Mouse (Mus musculus) midbrain, embryonic 12.5 days (tissue): ENCODE data around the gene Kcnn1. TPM values are rescaled to one million over a fixed set of nuclear protein-coding genes. Genes with fewer than 3 reads are reported as not detected.

Experiments
- ATAC-seq: fragments of 200-750 bp; cut with Nextera tagmentation; 2 replicates; pipeline ENCODE4 v1.8.0; 2017; ENCODE audit warnings: low read depth, moderate TSS enrichment, moderate library complexity; ENCODE audit not compliant: low FRiP score
- H3K27ac ChIP-seq: fragments of 300-500 bp; sonication (generic); replicated peaks from 2 replicates; pipeline ENCODE4 v1.5.1; 2016; ENCODE audit warnings: mild to moderate bottlenecking
- H3K27me3 ChIP-seq: fragments of 300-500 bp; sonication (generic); 2 replicates; pipeline ENCODE4 v1.6.1; 2016; ENCODE audit warnings: mild to moderate bottlenecking
- H3K36me3 ChIP-seq: fragments of 300-500 bp; sonication (generic); 2 replicates; pipeline ENCODE4 v1.6.1; 2016
- H3K4me1 ChIP-seq: fragments of 300-500 bp; sonication (generic); 2 replicates; pipeline ENCODE4 v1.6.1; 2016
- H3K4me2 ChIP-seq: fragments of 300-500 bp; sonication (generic); replicated peaks from 2 replicates; pipeline ENCODE4 v1.6.1; 2016; ENCODE audit warnings: mild to moderate bottlenecking, moderate library complexity
- H3K4me3 ChIP-seq: fragments of 300-500 bp; sonication (generic); 2 replicates; pipeline ENCODE4 v1.5.1; 2016; ENCODE audit warnings: mild to moderate bottlenecking
- H3K9ac ChIP-seq: fragments of 300-500 bp; sonication (generic); replicated peaks from 2 replicates; pipeline ENCODE4 v1.6.1; 2016; ENCODE audit warnings: mild to moderate bottlenecking, moderate library complexity
- H3K9me3 ChIP-seq: fragments of 300-500 bp; sonication (generic); 2 replicates; pipeline ENCODE4 v1.6.1; 2016; ENCODE audit warnings: mild to moderate bottlenecking
- WGBS: fragments of 180-500 bp; shearing (Covaris S2); methylation state at CpG from one replicate; pipeline ENCODE4 v1.1.7; 2016; 5-methylcytosine and 5-hydroxymethylcytosine counted together
- polyA plus RNA-seq: library from polyadenylated mRNA; unstranded; fragments of >200 nt; fragmentation: Nextera tagmentation; extraction: Ambion mirVana; gene quantifications from 2 replicates; pipeline ENCODE4 v1.2.1, GENCODE M21; 2016

Gene Kcnn1
- 27.4 TPM in 2 replicates for polyA plus RNA-seq

GRCm38 (mm10) chr8:70862824-70863641 is at the start of gene Kcnn1:
Gene Kcnn1, minus strand, starts transcription at chr8:70863258.
- ATAC-seq: no peak
- WGBS: under 1% methylated on average over 53 of the region's 55 CpGs
- H3K4me3 ChIP-seq: peak within 1 kb of the TSS; percentile 58
- H3K27me3 ChIP-seq: peaks cover 23% of the 10 kb centered on the region
- peak within 1 kb of the TSS; percentile 80 for H3K4me2 ChIP-seq
- peak within 1 kb of the TSS; percentile 97 for H3K27ac ChIP-seq
- H3K36me3 ChIP-seq: peaks cover 5% of the 10 kb centered on the region
- H3K4me1 ChIP-seq: peaks cover 72% of the 10 kb centered on the region
- no peaks in the 10 kb centered on the region for H3K9me3 ChIP-seq
- peak within 1 kb of the TSS; percentile 79 for H3K9ac ChIP-seq

- ATAC-seq: no peak
- no peak overlapping the region for H3K9ac ChIP-seq
- peaks cover 59% of the 10 kb centered on the region for H3K36me3 ChIP-seq
- H3K27ac ChIP-seq: no peak overlapping the region
- H3K4me2 ChIP-seq: no peak overlapping the region
- peaks cover 6% of the 10 kb centered on the region for H3K4me1 ChIP-seq
- H3K27me3 ChIP-seq: no peaks in the 10 kb centered on the region
- no peak overlapping the region for H3K4me3 ChIP-seq
- no peaks in the 10 kb centered on the region for H3K9me3 ChIP-seq
- 76% methylated on average over 5 of the region's 5 CpGs for WGBS
These were observed 48.5 kb upstream of the Kcnn1 start for GRCm38 (mm10) chr8:70911596-70911995.

DNA sequence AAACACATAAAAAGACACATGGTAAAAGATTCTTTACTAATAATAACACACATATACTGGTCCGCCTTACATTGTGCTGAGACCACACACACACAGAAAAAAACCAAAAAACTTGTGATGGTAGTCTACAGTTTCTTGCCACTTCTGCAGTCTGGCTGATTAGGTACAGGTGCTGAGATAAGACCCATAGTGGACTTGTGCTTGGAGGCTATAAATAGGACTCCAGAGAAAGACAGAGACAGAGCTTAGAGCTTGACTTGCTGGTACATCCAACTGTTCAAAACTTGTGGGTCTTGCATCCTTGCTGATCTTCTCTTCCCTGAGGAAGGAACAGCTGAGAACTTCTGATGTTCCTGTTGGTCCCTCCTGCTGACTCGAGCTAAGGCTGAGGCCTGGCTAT is 44.5 kb upstream of the Kcnn1 start:
- H3K4me3 ChIP-seq: no peak overlapping the region
- 92% methylated on average over 2 of the region's 2 CpGs for WGBS
- ATAC-seq: no peak
- H3K9ac ChIP-seq: no peak overlapping the region
- peaks cover 21% of the 10 kb centered on the region for H3K27me3 ChIP-seq
- H3K36me3 ChIP-seq: peaks cover 18% of the 10 kb centered on the region
- H3K9me3 ChIP-seq: no peaks in the 10 kb centered on the region
- no peak overlapping the region for H3K4me2 ChIP-seq
- H3K27ac ChIP-seq: no peak overlapping the region
- peaks cover 14% of the 10 kb centered on the region for H3K4me1 ChIP-seq

GRCm38 (mm10) chr8:70905831-70906736 is 43.0 kb upstream of the Kcnn1 start, which contains the start of gene Map1s:
Gene Map1s, plus strand, starts transcription at chr8:70905932.
- Histone ChIP-seq H3K4me1 (peaks cover 14% of the 10 kb centered on the region), H3K36me3 (peaks cover 5% of the 10 kb centered on the region), H3K9ac (peak within 1 kb of the TSS; percentile 92), H3K27ac (peak within 1 kb of the TSS; percentile 88), H3K27me3 (peaks cover 31% of the 10 kb centered on the region), H3K4me3 (peak within 1 kb of the TSS; percentile 96), H3K9me3 (no peaks in the 10 kb centered on the region), H3K4me2 (peak within 1 kb of the TSS; percentile 96)
- under 1% methylated on average over 78 of the region's 86 CpGs for WGBS
- ATAC-seq: peak; percentile 96

DNA sequence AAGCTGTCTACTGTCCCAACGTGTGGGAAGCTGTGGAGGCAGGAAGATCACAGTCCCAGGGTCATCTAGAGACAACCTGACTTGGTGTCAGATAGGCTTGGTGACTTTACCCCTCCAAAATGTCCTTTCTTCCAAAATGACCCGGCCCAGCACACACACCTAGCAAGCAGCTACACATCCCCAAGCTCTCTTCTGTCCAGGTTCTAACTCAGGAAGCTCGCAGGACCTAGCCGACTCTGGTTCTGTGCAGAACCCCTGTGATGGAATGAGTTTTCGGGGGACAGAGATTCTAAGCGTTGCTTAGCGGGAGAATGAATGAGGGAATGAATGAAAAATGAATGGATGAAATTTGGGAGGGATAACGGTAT is 42.4 kb upstream of the Kcnn1 start:
- whole genome bisulfite sequencing: 17% methylated on average over 8 of the region's 8 CpGs
- Histone ChIP-seq H3K27ac (peak overlapping the region; percentile 88), H3K9ac (peak overlapping the region; percentile 92), H3K4me1 (peaks cover 14% of the 10 kb centered on the region), H3K36me3 (no peaks in the 10 kb centered on the region; the same call in 1 of the 2 replicates), H3K4me3 (peak overlapping the region; percentile 96), H3K9me3 (no peaks in the 10 kb centered on the region), H3K4me2 (peak overlapping the region; percentile 96), H3K27me3 (peaks cover 31% of the 10 kb centered on the region)
- ATAC-seq: peak; percentile 46

GRCm38 (mm10) chr8:70904532-70904931 is 41.5 kb upstream of the Kcnn1 start:
- H3K9me3 ChIP-seq: no peaks in the 10 kb centered on the region
- H3K27me3 ChIP-seq: peaks cover 31% of the 10 kb centered on the region
- H3K36me3 ChIP-seq: no peaks in the 10 kb centered on the region; the same call in 1 of the 2 replicates
- no peak overlapping the region for H3K4me3 ChIP-seq
- 69% methylated on average over 4 of the region's 4 CpGs for WGBS
- no peak for ATAC-seq
- H3K4me1 ChIP-seq: peaks cover 14% of the 10 kb centered on the region
- no peak overlapping the region for H3K9ac ChIP-seq
- no peak overlapping the region for H3K4me2 ChIP-seq
- no peak overlapping the region for H3K27ac ChIP-seq

DNA sequence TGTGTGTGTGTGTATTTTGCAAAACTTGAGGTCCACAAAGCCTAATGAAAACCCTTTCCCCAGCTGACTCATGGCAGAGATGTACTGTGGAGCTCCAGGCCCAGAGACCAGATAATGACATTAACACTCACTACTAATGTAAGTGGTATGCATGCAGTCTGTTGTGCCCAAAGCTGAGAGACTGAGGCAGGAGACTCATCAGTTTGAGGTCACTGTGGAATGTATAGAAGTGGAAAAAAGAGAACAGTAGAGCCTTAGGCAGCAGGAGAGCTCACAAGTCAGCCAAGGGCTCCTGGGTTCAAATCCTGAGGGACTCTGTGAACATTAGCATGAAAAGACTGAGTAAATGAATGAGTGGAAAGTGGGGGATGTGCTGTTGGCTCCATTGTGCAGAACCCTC is 40.5 kb upstream of the Kcnn1 start:
- H3K36me3 ChIP-seq: no peaks in the 10 kb centered on the region
- H3K4me2 ChIP-seq: no peak overlapping the region
- ATAC-seq: no peak

DNA sequence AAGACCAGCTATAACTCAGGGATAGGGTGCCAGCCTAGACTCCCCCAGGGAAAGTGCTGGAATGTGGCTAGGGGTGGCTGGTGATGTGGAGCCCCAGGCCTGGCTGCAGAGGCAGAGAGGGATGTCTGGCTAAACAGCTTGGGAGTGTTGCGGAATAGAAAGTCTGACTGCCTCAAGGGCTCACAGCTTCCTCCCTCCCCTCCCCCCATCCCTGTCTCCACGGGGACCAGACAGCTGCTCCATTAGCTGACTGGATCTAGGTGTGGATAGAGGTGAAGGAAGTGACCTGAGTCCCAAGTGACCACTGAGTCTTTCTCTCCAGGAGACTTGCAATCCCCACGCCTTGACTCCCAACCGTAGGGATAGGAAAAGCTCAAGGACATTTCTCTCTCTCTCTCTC is 40.1 kb upstream of the Kcnn1 start:
- Histone ChIP-seq H3K27me3 (peaks cover 31% of the 10 kb centered on the region), H3K4me1 (peaks cover 18% of the 10 kb centered on the region), H3K36me3 (no peaks in the 10 kb centered on the region), H3K27ac (no peak overlapping the region), H3K9ac (0 out of 2 replicates have a peak overlapping the region, but pooled peaks have one; percentile 11), H3K9me3 (no peaks in the 10 kb centered on the region), H3K4me3 (no peak overlapping the region), H3K4me2 (no peak overlapping the region)
- ATAC-seq: no peak
- 50% methylated on average over 4 of the region's 4 CpGs for whole genome bisulfite sequencing

More for the DNA sequence above, 40.5 kb upstream of the Kcnn1 start:
- H3K27ac ChIP-seq: no peak overlapping the region
- no peaks in the 10 kb centered on the region for H3K9me3 ChIP-seq
- peaks cover 31% of the 10 kb centered on the region for H3K27me3 ChIP-seq
- H3K4me1 ChIP-seq: peaks cover 14% of the 10 kb centered on the region
- no peak overlapping the region for H3K4me3 ChIP-seq
- H3K9ac ChIP-seq: no peak overlapping the region

- peaks cover 31% of the 10 kb centered on the region for H3K27me3 ChIP-seq
- WGBS: 31% methylated on average over 5 of the region's 5 CpGs
- no peak overlapping the region for H3K9ac ChIP-seq
- no peak overlapping the region for H3K27ac ChIP-seq
- H3K4me1 ChIP-seq: peaks cover 18% of the 10 kb centered on the region
- no peaks in the 10 kb centered on the region for H3K36me3 ChIP-seq
- ATAC-seq: no peak
- no peak overlapping the region for H3K4me2 ChIP-seq
- H3K9me3 ChIP-seq: no peaks in the 10 kb centered on the region
- H3K4me3 ChIP-seq: no peak overlapping the region
These were observed 39.2 kb upstream of the Kcnn1 start for GRCm38 (mm10) chr8:70902211-70902610.

DNA sequence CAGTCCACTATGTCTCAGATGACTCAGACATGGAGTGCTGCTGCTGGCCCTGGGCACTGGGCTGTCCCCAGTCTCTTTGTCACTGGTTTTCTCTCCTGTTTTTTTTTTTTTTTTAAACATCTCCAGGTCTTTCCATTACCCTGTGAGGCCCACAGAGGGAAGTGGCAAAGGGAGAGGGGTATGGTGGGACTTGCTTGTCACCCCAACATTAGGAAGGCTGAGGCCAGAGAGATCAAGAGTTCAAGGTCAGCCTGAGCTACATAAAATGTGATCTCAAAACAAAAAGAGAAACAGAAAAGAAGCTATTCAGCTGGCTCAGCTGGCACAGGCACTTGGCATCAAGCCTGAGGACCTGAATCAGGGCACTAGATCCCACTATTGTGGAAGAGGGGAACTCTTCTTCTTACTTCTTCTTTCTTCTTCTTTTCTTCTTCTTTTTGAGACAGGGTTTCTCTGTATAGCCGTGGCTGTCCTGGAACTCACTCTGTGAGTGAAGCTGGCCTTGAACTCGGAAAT is 37.9 kb upstream of the Kcnn1 start:
- Histone ChIP-seq H3K9ac (no peak overlapping the region), H3K27me3 (peaks cover 31% of the 10 kb centered on the region), H3K4me2 (no peak overlapping the region), H3K27ac (no peak overlapping the region), H3K36me3 (no peaks in the 10 kb centered on the region), H3K4me3 (no peak overlapping the region), H3K9me3 (no peaks in the 10 kb centered on the region), H3K4me1 (peaks cover 16% of the 10 kb centered on the region)
- WGBS: 77% methylated on average over 2 of the region's 2 CpGs
- no peak for ATAC-seq

DNA sequence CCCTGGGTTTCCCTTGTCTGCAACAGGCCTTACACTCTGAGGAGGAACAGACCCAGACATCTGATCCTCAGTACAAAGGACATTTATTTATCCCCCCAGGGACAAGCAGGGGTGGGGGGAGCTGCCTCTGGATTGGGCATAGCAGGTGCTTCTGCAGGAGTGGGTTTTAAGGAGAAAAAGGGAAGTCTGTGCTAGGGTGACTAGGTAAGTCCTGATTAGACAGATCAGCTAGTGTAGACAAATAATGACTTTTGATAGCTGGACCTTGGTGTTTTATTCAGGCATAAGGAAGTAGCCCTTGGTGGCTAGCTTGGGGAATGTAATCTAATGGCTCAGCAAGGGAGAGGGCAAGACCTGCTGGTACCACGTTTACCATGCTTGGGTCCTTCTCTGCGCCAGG is 36.2 kb upstream of the Kcnn1 start:
- Histone ChIP-seq H3K4me3 (no peak overlapping the region), H3K27me3 (peaks cover 36% of the 10 kb centered on the region), H3K9ac (no peak overlapping the region), H3K9me3 (no peaks in the 10 kb centered on the region), H3K36me3 (peaks cover 16% of the 10 kb centered on the region), H3K4me2 (no peak overlapping the region), H3K4me1 (peaks cover 14% of the 10 kb centered on the region), H3K27ac (no peak overlapping the region)
- no peak for ATAC-seq
- WGBS: 82% methylated on average over 2 of the region's 2 CpGs
